19 mouse cellular contexts compared by ENCODE assay signal in the genomic region with DNA sequence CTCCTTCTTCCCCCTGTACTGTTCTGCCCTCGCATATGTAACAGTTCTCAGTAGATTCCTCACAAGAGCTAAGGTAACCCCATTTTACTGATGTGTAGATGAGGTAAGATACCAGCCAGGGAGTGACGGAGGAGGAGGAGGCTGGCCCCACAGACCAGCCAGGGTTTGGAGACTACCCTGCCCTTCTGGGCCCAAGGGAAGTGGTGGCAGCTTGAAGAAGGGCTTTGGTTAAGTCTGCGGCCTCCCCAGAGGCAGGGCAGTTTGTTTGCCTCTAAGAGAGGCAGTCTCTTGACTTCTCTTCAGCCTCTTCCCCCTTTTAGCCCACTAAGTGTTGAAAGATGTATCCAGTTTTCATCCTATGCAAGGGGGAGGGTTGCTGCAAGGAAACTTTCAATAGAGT. TPM values are rescaled to one million over a fixed set of nuclear protein-coding genes. Genes with fewer than 3 reads are reported as not detected.
A peak's percentile ranks its signal among the peaks of the same experiment; 100 is the strongest.
DNase-seq lines count a peak whose midpoint lies in the region; ATAC-seq and TF ChIP-seq lines count a peak whose summit lies in the region.
"Had no signal": no experiment of that assay in that cellular context is flagged by ENCODE, and none has a peak within 500 bp of the region (broad histone marks: within the 10 kb centered on the region; RNA-seq: fewer than 3 reads in every experiment).

No protein-coding gene starts in this region.

- TF ChIP-seq POLR2A in lung, adult 2 months (IDR thresholded peaks at IDR 0.05; ENCODE audit: borderline replicate concordance, extremely low read depth, low read depth, low read length), result no peak

- no peaks in the 10 kb centered on the region for H3K9me3 ChIP-seq in heart, embryonic 15.5 days (replicated peaks)
- H3K9me3 ChIP-seq in lung, postnatal 0 days (ENCODE audit: low read length), result no peaks in the 10 kb centered on the region
- no peaks in the 10 kb centered on the region for H3K9me3 ChIP-seq in intestine, embryonic 16.5 days (ENCODE audit: control insufficient read depth, low read length)
- H3K9me3 ChIP-seq: forebrain, embryonic 13.5 days; neural tube, embryonic 15.5 days had no signal

- ATAC-seq in heart, embryonic 15.5 days (replicated peaks; ENCODE audit: insufficient number of reproducible peaks, insufficient read depth, low FRiP score, low read depth), result no peak
- no peak for ATAC-seq in lung, postnatal 0 days
- no peak for ATAC-seq in intestine, embryonic 16.5 days
- ATAC-seq: forebrain, embryonic 13.5 days had no signal

- no peak for DNase-seq in heart, postnatal 4 days
- no peak for DNase-seq in lung, postnatal 0 days (ENCODE audit: low spot score)
- DNase-seq in lung, adult 2 months, result no peak
- DNase-seq in layer of hippocampus, postnatal 10 days (ENCODE audit: low spot score in 2 of 2), result no peak
- DNase-seq in right cerebral cortex, adult 18-20 months, result no peak
- DNase-seq: cerebellum, postnatal 14 days; layer of hippocampus, adult 9-11 months; thymus, postnatal 25 days had no signal

- no peak overlapping the region for H3K4me3 ChIP-seq in heart, embryonic 15.5 days
- no peak overlapping the region for H3K4me3 ChIP-seq in lung, postnatal 0 days (ENCODE audit: low read depth, low read length)
- no peak overlapping the region for H3K4me3 ChIP-seq in lung, adult 2 months (replicated peaks; ENCODE audit: extremely low read depth, low read depth, low read length)
- no peak overlapping the region for H3K4me3 ChIP-seq in intestine, embryonic 16.5 days (ENCODE audit: low read length)
- H3K4me3 ChIP-seq: forebrain, embryonic 13.5 days; neural tube, embryonic 15.5 days had no signal

- TF ChIP-seq EP300 in lung, postnatal 0 days (IDR thresholded peaks at IDR 0.05), result no peak

- H3K4me1 ChIP-seq in heart, embryonic 15.5 days (replicated peaks), result peaks cover 34% of the 10 kb centered on the region
- H3K4me1 ChIP-seq in lung, postnatal 0 days (ENCODE audit: insufficient read depth, low read depth, low read length), result peaks cover 21% of the 10 kb centered on the region; the same call in 1 of the 2 replicates
- H3K4me1 ChIP-seq in lung, adult 2 months (ENCODE audit: control insufficient read depth, insufficient read depth, low read length), result peaks cover 15% of the 10 kb centered on the region
- peaks cover 22% of the 10 kb centered on the region for H3K4me1 ChIP-seq in intestine, embryonic 16.5 days (ENCODE audit: control insufficient read depth, insufficient read depth, low read length)

- peak overlapping the region; percentile 35 for H3K9ac ChIP-seq in heart, embryonic 15.5 days
- H3K9ac ChIP-seq in lung, postnatal 0 days (replicated peaks; ENCODE audit: low read depth), result no peak overlapping the region; the same call in 1 of the 2 replicates
- no peak overlapping the region for H3K9ac ChIP-seq in intestine, embryonic 16.5 days (ENCODE audit: low read depth, low read length)
- H3K9ac ChIP-seq: forebrain, embryonic 13.5 days; hindbrain, embryonic 14.5 days; neural tube, embryonic 15.5 days had no signal

- H3K27me3 ChIP-seq in heart, embryonic 15.5 days, result no peaks in the 10 kb centered on the region
- H3K27me3 ChIP-seq in lung, postnatal 0 days (replicated peaks; ENCODE audit: insufficient read depth, low read length), result no peaks in the 10 kb centered on the region
- no peaks in the 10 kb centered on the region for H3K27me3 ChIP-seq in intestine, embryonic 16.5 days (replicated peaks; ENCODE audit: control insufficient read depth, insufficient read depth, low read length)

- H3K4me2 ChIP-seq in heart, embryonic 15.5 days, result 0 out of 2 replicates have a peak overlapping the region, but pooled peaks have one; percentile 10
- no peak overlapping the region for H3K4me2 ChIP-seq in lung, postnatal 0 days (replicated peaks; ENCODE audit: low read depth, low read length)
- no peak overlapping the region for H3K4me2 ChIP-seq in intestine, embryonic 16.5 days (ENCODE audit: low read depth, low read length)
- H3K4me2 ChIP-seq: forebrain, embryonic 13.5 days; hindbrain, embryonic 14.5 days; neural tube, embryonic 15.5 days had no signal

- peak overlapping the region; percentile 73 for H3K27ac ChIP-seq in heart, embryonic 15.5 days
- H3K27ac ChIP-seq in lung, postnatal 0 days (ENCODE audit: low read length), result peak overlapping the region; percentile 93
- peak overlapping the region; percentile 63 for H3K27ac ChIP-seq in intestine, embryonic 16.5 days (ENCODE audit: low read length)
- H3K27ac ChIP-seq: forebrain, embryonic 13.5 days; hindbrain, embryonic 14.5 days; kidney, postnatal 0 days; neural tube, embryonic 15.5 days had no signal

- WGBS in heart, embryonic 15.5 days, result 56% methylated on average over 3 of the region's 3 CpGs
- WGBS in lung, postnatal 0 days, result 44% methylated on average over 3 of the region's 3 CpGs
- WGBS in lung, adult 2 months, result 55% methylated on average over 3 of the region's 3 CpGs
- 73% methylated on average over 3 of the region's 3 CpGs for WGBS in intestine, embryonic 16.5 days

- TF ChIP-seq CTCF in lung, postnatal 0 days (IDR thresholded peaks at IDR 0.05), result no peak
- no peak for TF ChIP-seq CTCF in lung, adult 2 months (IDR thresholded peaks at IDR 0.05; ENCODE audit: insufficient read depth, low read length)

- H3K36me3 ChIP-seq in heart, embryonic 15.5 days, result no peaks in the 10 kb centered on the region
- no peaks in the 10 kb centered on the region for H3K36me3 ChIP-seq in lung, postnatal 0 days (ENCODE audit: insufficient read depth, low read length)
- no peaks in the 10 kb centered on the region for H3K36me3 ChIP-seq in intestine, embryonic 16.5 days (ENCODE audit: control insufficient read depth, insufficient read depth, low read length)
- H3K36me3 ChIP-seq: neural tube, embryonic 15.5 days had no signal

RNA-seq across cellular contexts. Expression of gene Agpat2, which starts 2.4 kb away (rescaled TPM):
- polyA plus RNA-seq in heart, embryonic 15.5 days (2015; fragmentation: Nextera tagmentation; extraction: Ambion mirVana), result 19.9 and 26.3 TPM in 2 replicates
- total RNA-seq in heart, postnatal 4 days (2021), result 10 to 100 TPM; 23.9 to 25.4 TPM
- 59.5 and 72.8 TPM in 2 replicates for polyA plus RNA-seq in lung, postnatal 0 days (2015; fragmentation: Nextera tagmentation; extraction: Ambion mirVana)
- 106 and 134 TPM in 2 replicates for polyA plus RNA-seq in lung, adult 2 months (2012; rRNA removed)
- 113 and 116 TPM in 2 replicates for polyA plus RNA-seq in intestine, embryonic 16.5 days (2015; fragmentation: Nextera tagmentation; extraction: Ambion mirVana)
- 1 to 10 TPM; 2.1 to 2.5 TPM for total RNA-seq in layer of hippocampus, postnatal 10 days (2021)

RNA-seq across cellular contexts. Expression of gene Gm20532, which starts 20.1 kb away (rescaled TPM):
- not detected in 2 replicates for polyA plus RNA-seq in heart, embryonic 15.5 days (2015; fragmentation: Nextera tagmentation; extraction: Ambion mirVana)
- total RNA-seq in heart, postnatal 4 days (2021), result not detected
- not detected in 2 replicates for polyA plus RNA-seq in lung, postnatal 0 days (2015; fragmentation: Nextera tagmentation; extraction: Ambion mirVana)
- not detected in 2 replicates for polyA plus RNA-seq in lung, adult 2 months (2012; rRNA removed)
- not detected in 2 replicates for polyA plus RNA-seq in intestine, embryonic 16.5 days (2015; fragmentation: Nextera tagmentation; extraction: Ambion mirVana)
- total RNA-seq in layer of hippocampus, postnatal 10 days (2021), result not detected
- total RNA-seq: CH12.LX; gastrocnemius, adult 18-20 months; left cerebral cortex, postnatal 4 days; midbrain, postnatal 0 days had no signal
- polyA plus RNA-seq: embryonic facial prominence, embryonic 14.5 days; forebrain, embryonic 13.5 days; hindbrain, embryonic 14.5 days; kidney, postnatal 0 days; neural tube, embryonic 15.5 days had no signal

RNA-seq across cellular contexts. Expression of gene Fam69b, which starts 21.7 kb away (rescaled TPM):
- 12.2 and 18.0 TPM in 2 replicates for polyA plus RNA-seq in heart, embryonic 15.5 days (2015; fragmentation: Nextera tagmentation; extraction: Ambion mirVana)
- 1 to 10 TPM; 6.1 to 7.0 TPM for total RNA-seq in heart, postnatal 4 days (2021)
- polyA plus RNA-seq in lung, postnatal 0 days (2015; fragmentation: Nextera tagmentation; extraction: Ambion mirVana), result 6.2 and 8.2 TPM in 2 replicates
- 13.1 and 15.1 TPM in 2 replicates for polyA plus RNA-seq in lung, adult 2 months (2012; rRNA removed)
- polyA plus RNA-seq in intestine, embryonic 16.5 days (2015; fragmentation: Nextera tagmentation; extraction: Ambion mirVana), result 24.8 and 27.0 TPM in 2 replicates
- 10 to 100 TPM; 75.0 to 82.7 TPM for total RNA-seq in layer of hippocampus, postnatal 10 days (2021)

RNA-seq across cellular contexts. Expression of gene Egfl7, which starts 26.8 kb away (rescaled TPM):
- polyA plus RNA-seq in heart, embryonic 15.5 days (2015; fragmentation: Nextera tagmentation; extraction: Ambion mirVana), result 159 and 197 TPM in 2 replicates
- total RNA-seq in heart, postnatal 4 days (2021), result 100 to 1,000 TPM; 317 to 343 TPM
- polyA plus RNA-seq in lung, postnatal 0 days (2015; fragmentation: Nextera tagmentation; extraction: Ambion mirVana), result 412 and 467 TPM in 2 replicates
- polyA plus RNA-seq in lung, adult 2 months (2012; rRNA removed), result 1,942 and 2,032 TPM in 2 replicates
- 110 and 118 TPM in 2 replicates for polyA plus RNA-seq in intestine, embryonic 16.5 days (2015; fragmentation: Nextera tagmentation; extraction: Ambion mirVana)
- total RNA-seq in layer of hippocampus, postnatal 10 days (2021), result 100 to 1,000 TPM in 1 of 2 experiments, 10 to 100 TPM in 1; 82.2 to 102 TPM
